Mouse (Mus musculus) MEL (cell line): ENCODE measurements around the gene Vmn1r1. TPM values are rescaled to one million over a fixed set of nuclear protein-coding genes. Genes with fewer than 3 reads are reported as not detected.

ENCODE experiments used
- DNase-seq: peaks from one replicate; pipeline ENCODE4 v3.0.0; 2011; ENCODE audit warnings: low read depth, low spot score
- H3K27ac ChIP-seq: 2 replicates; pipeline ENCODE4 v1.5.1; 2012; ENCODE audit warnings: low read depth, mild to moderate bottlenecking, control low read depth, low read length, moderate library complexity; ENCODE audit not compliant: control insufficient read depth
- H3K27me3 ChIP-seq, 2 experiments: fragments of 150-350 bp in 1 of 2; sonication (generic) in 1 of 2; 2 replicates each; pipeline ENCODE4 v1.6.1; 2012; ENCODE audit warnings: low read length in 2 of 2, mild to moderate bottlenecking in 2 of 2, improper control_type of control experiment in 1 of 2, moderate library complexity in 1 of 2; ENCODE audit not compliant: insufficient read depth in 2 of 2, control insufficient read depth in 1 of 2
- H3K36me3 ChIP-seq, 2 experiments: 2 replicates each; pipeline ENCODE4 v1.6.1; 2012 to 2014; ENCODE audit warnings: low read length in 2 of 2, improper control_type of control experiment in 1 of 2, inconsistent platforms in 1 of 2, mild to moderate bottlenecking in 1 of 2; ENCODE audit not compliant: insufficient read depth in 2 of 2, control insufficient read depth in 1 of 2
- H3K4me1 ChIP-seq, 2 experiments: fragments of 150-350 bp in 1 of 2; sonication (generic) in 1 of 2; 2 replicates each; pipeline ENCODE4 v1.6.1; 2012; ENCODE audit warnings: low read length in 2 of 2, improper control_type of control experiment in 1 of 2, mild to moderate bottlenecking in 1 of 2; ENCODE audit not compliant: insufficient read depth in 2 of 2, control insufficient read depth in 1 of 2
- H3K4me3 ChIP-seq, 2 experiments: fragments of 150-350 bp in 1 of 2; sonication (generic) in 1 of 2; 2 replicates each; pipeline ENCODE4 v1.5.1; 2012; ENCODE audit warnings: low read depth in 2 of 2, low read length in 2 of 2, mild to moderate bottlenecking in 2 of 2, moderate library complexity in 2 of 2, control low read depth in 1 of 2, improper control_type of control experiment in 1 of 2; ENCODE audit not compliant: control insufficient read depth in 1 of 2, insufficient read depth in 1 of 2
- H3K79me2 ChIP-seq: 2 replicates; pipeline ENCODE4 v1.6.1; 2012; ENCODE audit warnings: mild to moderate bottlenecking, low read length, moderate library complexity; ENCODE audit not compliant: control insufficient read depth, poor library complexity, insufficient read depth
- H3K9ac ChIP-seq: 2 replicates; pipeline ENCODE4 v1.6.1; 2012; ENCODE audit warnings: low read depth, mild to moderate bottlenecking, control low read depth, low read length, moderate library complexity; ENCODE audit not compliant: control insufficient read depth, poor library complexity, severe bottlenecking
- H3K9me3 ChIP-seq: fragments of 150-350 bp; sonication (generic); replicated peaks from 2 replicates; pipeline ENCODE4 v1.6.1; 2012; ENCODE audit warnings: mild to moderate bottlenecking, low read length, improper control_type of control experiment, moderate library complexity; ENCODE audit not compliant: insufficient read depth
- CHD1 ChIP-seq: IDR thresholded peaks from 2 replicates; pipeline ENCODE4 v1.6.1; 2012; ENCODE audit warnings: low read depth, mild to moderate bottlenecking, inconsistent platforms, low read length, improper control_type of control experiment
- CTCF ChIP-seq, 3 experiments: IDR thresholded peaks in 2 of 3; conservative IDR thresholded peaks in 1 of 3; 2 replicates each; pipeline ENCODE4 v1.5.1; 2011 to 2012; ENCODE audit warnings: low read length in 3 of 3, low read depth in 2 of 3, mild to moderate bottlenecking in 2 of 3, improper control_type of control experiment in 1 of 3, inconsistent platforms in 1 of 3, mixed read lengths in 1 of 3, moderate library complexity in 1 of 3; ENCODE audit not compliant: control insufficient read depth in 1 of 3, insufficient read depth in 1 of 3, poor library complexity in 1 of 3, severe bottlenecking in 1 of 3
- E2F4 ChIP-seq: IDR thresholded peaks from 2 replicates; pipeline ENCODE4 v1.6.1; 2011; ENCODE audit warnings: low read depth, low read length, improper control_type of control experiment, borderline replicate concordance
- EP300 ChIP-seq, 2 experiments: IDR thresholded peaks; 2 replicates each; pipeline ENCODE4 v1.6.1; 2011; ENCODE audit warnings: improper control_type of control experiment in 2 of 2, low read length in 2 of 2, low read depth in 1 of 2, mild to moderate bottlenecking in 1 of 2
- GABPA ChIP-seq: IDR thresholded peaks from 2 replicates; pipeline ENCODE4 v1.6.1; 2012; ENCODE audit warnings: low read depth, mild to moderate bottlenecking, inconsistent platforms, low read length, improper control_type of control experiment, moderate library complexity
- GATA1 ChIP-seq: IDR thresholded peaks from 2 replicates; pipeline ENCODE4 v1.6.1; 2011; ENCODE audit warnings: low read depth, low read length, improper control_type of control experiment
- MAX ChIP-seq: IDR thresholded peaks from 2 replicates; pipeline ENCODE4 v1.6.1; 2011; ENCODE audit warnings: low read length, improper control_type of control experiment
- MXI1 ChIP-seq: IDR thresholded peaks from 2 replicates; pipeline ENCODE4 v1.6.1; 2011; ENCODE audit warnings: mild to moderate bottlenecking, low read depth, low read length, improper control_type of control experiment
- MYC ChIP-seq: IDR thresholded peaks from 2 replicates; pipeline ENCODE4 v1.6.1; 2011; ENCODE audit warnings: low read depth, mild to moderate bottlenecking, low read length, improper control_type of control experiment, moderate library complexity
- NRF1 ChIP-seq: IDR thresholded peaks from 2 replicates; pipeline ENCODE4 v1.6.1; 2014; ENCODE audit warnings: low read depth, mild to moderate bottlenecking, inconsistent platforms, low read length, improper control_type of control experiment, moderate library complexity; ENCODE audit not compliant: poor library complexity, insufficient read depth, severe bottlenecking
- POLR2AphosphoS5 ChIP-seq: IDR thresholded peaks from 2 replicates; pipeline ENCODE4 v1.6.1; 2012; ENCODE audit warnings: low read depth, borderline replicate concordance, mild to moderate bottlenecking, inconsistent platforms, low read length, moderate library complexity, mixed read lengths
- TCF12 ChIP-seq: IDR thresholded peaks from 2 replicates; pipeline ENCODE4 v1.6.1; 2014; ENCODE audit warnings: low read depth, mild to moderate bottlenecking, inconsistent platforms, low read length, improper control_type of control experiment, moderate library complexity
- UBTF ChIP-seq: IDR thresholded peaks from 2 replicates; pipeline ENCODE4 v1.6.1; 2012; ENCODE audit warnings: low read depth, mild to moderate bottlenecking, inconsistent platforms, low read length, improper control_type of control experiment, moderate library complexity, borderline replicate concordance; ENCODE audit not compliant: insufficient read depth
- USF1 ChIP-seq: IDR thresholded peaks from 2 replicates; pipeline ENCODE4 v1.6.1; 2014; ENCODE audit warnings: low read depth, mild to moderate bottlenecking, inconsistent platforms, low read length, improper control_type of control experiment, moderate library complexity
- ZC3H11A ChIP-seq: IDR thresholded peaks from 2 replicates; pipeline ENCODE4 v1.6.1; 2012; ENCODE audit warnings: low read depth, mild to moderate bottlenecking, inconsistent platforms, low read length, improper control_type of control experiment
- ZKSCAN1 ChIP-seq: IDR thresholded peaks from 2 replicates; pipeline ENCODE4 v1.6.1; 2012; ENCODE audit warnings: low read depth, mild to moderate bottlenecking, inconsistent platforms, low read length, improper control_type of control experiment, moderate library complexity
- ZNF384 ChIP-seq: IDR thresholded peaks from 2 replicates; pipeline ENCODE4 v1.6.1; 2012; ENCODE audit warnings: low read depth, mild to moderate bottlenecking, inconsistent platforms, low read length, improper control_type of control experiment
- polyA plus RNA-seq, 2 experiments: library from polyadenylated mRNA; stranded (reverse) in 1 of 2; unstranded in 1 of 2; fragments of >175 nt in 1 of 2; fragments of >200 nt in 1 of 2; gene quantifications; 2 replicates each; pipeline versions ENCODE4 v1.2.1 to v1.2.4; 2012; ENCODE audit warnings: low replicate concordance in 2 of 2, low read depth in 1 of 2; ENCODE audit not compliant: insufficient read length in 2 of 2, insufficient read depth in 1 of 2, missing spikeins in 1 of 2
- total RNA-seq: library from RNA; depleted of rRNA; stranded (reverse); fragments of 300-350 nt; gene quantifications from 2 replicates; pipeline ENCODE4 v1.2.3, GENCODE M21; 2012

The Vmn1r1 gene
- total and polyA plus RNA-seq, 3 experiments, result 0.07 TPM; not detected in 2

GRCm38 (mm10) chr1:182122413-182122812 is 41.9 kb downstream of the Vmn1r1 start:
- Histone ChIP-seq H3K4me3 (no peak overlapping the region), H3K36me3 (peaks cover 0 to 7% of the 10 kb centered on the region in 2 experiments; a peak in 2 of 4 replicates), H3K4me1 (peaks cover 0 to 5% of the 10 kb centered on the region in 2 experiments; a peak in 1 of 4 replicates), H3K9me3 (no peaks in the 10 kb centered on the region), H3K79me2 (peaks cover 22% of the 10 kb centered on the region), H3K9ac (no peak overlapping the region), H3K27ac (no peak overlapping the region), H3K27me3 (peaks cover 0 to 2% of the 10 kb centered on the region in 2 experiments; a peak in 2 of 4 replicates)
- no peak for DNase-seq
- TF ChIP-seq MYC, result no peak
- TF ChIP-seq POLR2AphosphoS5, result no peak
- no peak for TF ChIP-seq MAX
- no peak for TF ChIP-seq ZNF384
- TF ChIP-seq GATA1, result no peak
- no peak for TF ChIP-seq NRF1
- TF ChIP-seq UBTF, result no peak
- TF ChIP-seq USF1, result no peak
- no peak for TF ChIP-seq GABPA
- TF ChIP-seq EP300 (IDR thresholded peaks at IDR 0.05; ENCODE audit: low read depth in 1 of 2, low read length in 2 of 2), result no peak
- TF ChIP-seq TCF12, result no peak
- no peak for TF ChIP-seq E2F4
- TF ChIP-seq MXI1, result no peak
- TF ChIP-seq CTCF (IDR thresholded peaks at IDR 0.05 in 2 of 3, conservative IDR thresholded peaks at IDR 0.05 in 1 of 3; ENCODE audit: control insufficient read depth in 1 of 3, insufficient read depth in 1 of 3, low read depth in 2 of 3, low read length in 3 of 3, poor library complexity in 1 of 3, severe bottlenecking in 1 of 3), result no peak
- no peak for TF ChIP-seq ZKSCAN1
- no peak for TF ChIP-seq ZC3H11A

GRCm38 (mm10) chr1:182115651-182116408 is 48.5 kb downstream of the Vmn1r1 start:
- no peaks in the 10 kb centered on the region for H3K79me2 ChIP-seq
- H3K9me3 ChIP-seq, result no peaks in the 10 kb centered on the region
- H3K4me3 ChIP-seq, result no peak overlapping the region
- H3K27ac ChIP-seq, result no peak overlapping the region
- H3K27me3 ChIP-seq, result peaks cover 0 to 4% of the 10 kb centered on the region in 2 experiments; a peak in 2 of 4 replicates
- 0 out of 6 replicates have a peak, but pooled peaks of 1 of the 3 experiments have one; percentile 3 for TF ChIP-seq CTCF (IDR thresholded peaks at IDR 0.05 in 2 of 3, conservative IDR thresholded peaks at IDR 0.05 in 1 of 3; ENCODE audit: control insufficient read depth in 1 of 3, insufficient read depth in 1 of 3, low read depth in 2 of 3, low read length in 3 of 3, poor library complexity in 1 of 3, severe bottlenecking in 1 of 3)
- no peak for TF ChIP-seq ZKSCAN1
- no peak for TF ChIP-seq CHD1
- no peaks in the 10 kb centered on the region for H3K4me1 ChIP-seq
- no peak for DNase-seq
- H3K36me3 ChIP-seq, result no peaks in the 10 kb centered on the region
- no peak overlapping the region for H3K9ac ChIP-seq
